Mouse (Mus musculus) kidney, adult 2 months (tissue): ENCODE measurements around the gene Hormad1.

ENCODE experiments used
- CTCF ChIP-seq: fragments of 200-500 bp; conservative IDR thresholded peaks from 2 replicates; pipeline ENCODE4 v1.5.1; 2011; ENCODE audit warnings: low read depth, mild to moderate bottlenecking, control low read depth, low read length, moderate library complexity, mixed read lengths; ENCODE audit not compliant: insufficient read depth, insufficient read length
- POLR2A ChIP-seq: fragments of 200-500 bp; IDR thresholded peaks from one replicate; pipeline ENCODE4 v1.6.1; 2011; ENCODE audit warnings: low read depth, low read length, control low read depth

DNA sequence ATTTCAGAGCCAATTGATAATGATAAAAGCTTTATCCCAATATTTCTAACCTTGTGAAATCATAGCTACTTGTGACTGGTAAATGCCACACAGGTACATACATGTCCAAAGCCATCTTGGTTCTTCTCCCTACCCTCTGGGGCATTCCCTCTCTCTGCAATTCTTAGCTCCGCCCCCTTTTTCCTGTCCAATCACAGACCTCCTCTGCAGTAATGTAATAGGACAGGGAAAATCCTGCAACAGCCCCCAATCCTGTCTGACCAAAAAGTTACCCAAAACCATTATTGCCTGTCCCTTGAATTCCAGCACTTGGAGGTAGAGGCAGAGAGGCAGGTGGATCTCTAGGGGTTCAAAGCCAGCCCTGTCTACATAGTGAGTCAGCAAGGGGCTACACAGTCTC, 61.8 kb downstream of the Hormad1 start:
- no peak for TF ChIP-seq CTCF
- TF ChIP-seq POLR2A = no peak
